Mouse (Mus musculus) E14TG2a.4 (cell line): ENCODE measurements around the gene Ugt1a9.

Experiments used
- CTCF ChIP-seq: conservative IDR thresholded peaks from 2 replicates; pipeline ENCODE4 v1.5.1; 2014; ENCODE audit warnings: low read length
- NANOG ChIP-seq: IDR thresholded peaks from 2 replicates; pipeline ENCODE4 v1.6.1; 2014; ENCODE audit warnings: borderline replicate concordance, low read length, mixed read lengths
- POU5F1 ChIP-seq: IDR thresholded peaks from 2 replicates; pipeline ENCODE4 v1.6.1; 2014; ENCODE audit warnings: low read length, borderline replicate concordance

- no peak for TF ChIP-seq CTCF
- no peak for TF ChIP-seq POU5F1
- no peak for TF ChIP-seq NANOG
These were observed 195.5 kb downstream of the Ugt1a9 start for GRCm38 (mm10) chr1:88266123-88266522.
